ENCODE assay signal across 8 mouse cellular contexts in genomic region chr1:66655747-66656119, GRCm38 (mm10). TPM values are rescaled to one million over a fixed set of nuclear protein-coding genes. Genes with fewer than 3 reads are reported as not detected.
DNase-seq lines count a peak whose midpoint lies in the region; TF ChIP-seq lines count a peak whose summit lies in the region.

No protein-coding gene starts in this region.

- no peaks in the 10 kb centered on the region for H3K27me3 ChIP-seq in kidney, adult 2 months (replicated peaks; ENCODE audit: control insufficient read depth, insufficient read depth, low read length)
- no peaks in the 10 kb centered on the region for H3K27me3 ChIP-seq in thymus, adult 2 months (ENCODE audit: control insufficient read depth, insufficient read depth, low read length)

- no peaks in the 10 kb centered on the region for H3K36me3 ChIP-seq in kidney, adult 2 months (ENCODE audit: control insufficient read depth, insufficient read depth, low read length)
- no peaks in the 10 kb centered on the region for H3K36me3 ChIP-seq in ES-E14 (ENCODE audit: control insufficient read depth, insufficient read depth, low read length, poor library complexity, severe bottlenecking)
- H3K36me3 ChIP-seq in thymus, adult 2 months (ENCODE audit: control insufficient read depth, insufficient read depth, low read length), result no peaks in the 10 kb centered on the region

- in situ Hi-C loops in ES-E14 (cut with MboI; ENCODE audit: low sequenced_read_pairs in 2 of 2, unreplicated experiment in 2 of 2), result no loop called here

- no peaks in the 10 kb centered on the region for H3K9me3 ChIP-seq in ES-E14 (ENCODE audit: control insufficient read depth, insufficient read depth, low read depth, low read length)

- no peak overlapping the region for H3K27ac ChIP-seq in kidney, adult 2 months (ENCODE audit: insufficient read depth, low read depth, low read length)
- H3K27ac ChIP-seq in ES-E14 (ENCODE audit: insufficient read depth, low read depth, low read length, poor library complexity, severe bottlenecking), result no peak overlapping the region
- no peak overlapping the region for H3K27ac ChIP-seq in thymus, adult 2 months (ENCODE audit: control insufficient read depth, insufficient read depth, low read length)

- H3K4me1 ChIP-seq in kidney, adult 2 months (ENCODE audit: control insufficient read depth, insufficient read depth, low read length), result no peaks in the 10 kb centered on the region
- H3K4me1 ChIP-seq in ES-E14 (ENCODE audit: control insufficient read depth in 2 of 2, insufficient read depth in 2 of 2, low read length in 2 of 2, poor library complexity in 1 of 2), result no peaks in the 10 kb centered on the region
- no peaks in the 10 kb centered on the region for H3K4me1 ChIP-seq in thymus, adult 2 months (replicated peaks; ENCODE audit: control insufficient read depth, insufficient read depth, low read length)

- peak; percentile 16 for DNase-seq in kidney, adult 2 months
- DNase-seq in kidney, postnatal 4 days, result no peak
- peak; percentile 53 for DNase-seq in ES-E14 (ENCODE audit: low read depth, low spot score)
- DNase-seq in embryo, embryonic 11 days, result peak; percentile 52
- DNase-seq in mesoderm, embryonic 11.5 days (ENCODE audit: low read depth, low spot score), result peak; percentile 63
- no peak for DNase-seq in right cerebral cortex, postnatal 14 days
- no peak for DNase-seq in gastrocnemius, adult 8-10 months (ENCODE audit: low spot score in 2 of 2)
- DNase-seq in thymus, adult 2 months, result no peak

- TF ChIP-seq CTCF in kidney, adult 2 months (conservative IDR thresholded peaks at IDR 0.05; ENCODE audit: insufficient read depth, insufficient read length, low read depth, low read length), result no peak
- TF ChIP-seq CTCF in thymus, adult 2 months (IDR thresholded peaks at IDR 0.05; ENCODE audit: borderline replicate concordance, control insufficient read depth, extremely low read depth, insufficient read depth, low read length, poor library complexity), result no peak

- TF ChIP-seq POLR2A in kidney, adult 2 months (IDR thresholded peaks at IDR 0.05; ENCODE audit: low read depth, low read length), result no peak
- TF ChIP-seq POLR2A in thymus, adult 2 months (IDR thresholded peaks at IDR 0.05; ENCODE audit: control insufficient read depth, extremely low read depth, insufficient read depth, low read length, poor library complexity), result no peak

- no peak overlapping the region for H3K9ac ChIP-seq in ES-E14 (ENCODE audit: insufficient read depth, low read depth, low read length, poor library complexity, severe bottlenecking)

- H3K4me3 ChIP-seq in kidney, adult 2 months (ENCODE audit: insufficient read depth, low read depth, low read length), result no peak overlapping the region
- H3K4me3 ChIP-seq in ES-E14 (ENCODE audit: insufficient read depth in 1 of 2, low read depth in 1 of 2, low read length in 2 of 2, poor library complexity in 1 of 2, severe bottlenecking in 1 of 2), result no peak overlapping the region
- H3K4me3 ChIP-seq in thymus, adult 2 months (ENCODE audit: control insufficient read depth, insufficient read depth, low read length), result no peak overlapping the region

TF ChIP-seq in ES-E14, 5 proteins besides CTCF, POLR2A, EP300 and RAD21:
- TF ChIP-seq ZC3H11A (IDR thresholded peaks at IDR 0.05; ENCODE audit: borderline replicate concordance, low read depth, low read length) (peak; percentile 56; the same call in 1 of the 2 replicates), CHD2 (IDR thresholded peaks at IDR 0.05; ENCODE audit: low read depth, low read length) (no peak)

RNA-seq across cellular contexts. Expression of gene Rpe, which starts 44.9 kb away (rescaled TPM):
- polyA plus RNA-seq in kidney, adult 2 months (2012; rRNA removed), result 12.3 and 17.6 TPM in 2 replicates
- total RNA-seq in ES-E14 (2012; rRNA removed), result 67.9 and 73.3 TPM in 2 replicates
- 10 to 100 TPM in 2 of 4 experiments, 1 to 10 TPM in 2; 9.2 to 14.0 (median 10.3) TPM for total RNA-seq in gastrocnemius, adult 8-10 months (2022)
- polyA plus RNA-seq in thymus, adult 2 months (2012; rRNA removed), result 22.5 and 23.6 TPM in 2 replicates

Comparison
In these comparisons a context has a peak if more than half of its experiments do, and no peak if none do; other contexts are left out.
1. DNase-seq: peak in kidney, adult 2 months (single experiment), ES-E14 (single experiment), embryo, embryonic 11 days (single experiment) and mesoderm, embryonic 11.5 days (single experiment); none in kidney, postnatal 4 days (0 of 2), right cerebral cortex, postnatal 14 days (single experiment), gastrocnemius, adult 8-10 months (0 of 2) and thymus, adult 2 months (single experiment).